Mouse (Mus musculus): Measurements from ENCODE around the gene Ankrd65. TPM values are rescaled to one million over a fixed set of nuclear protein-coding genes. Genes with fewer than 3 reads are reported as not detected.
A peak's percentile ranks its signal among the peaks of the same experiment; 100 is the strongest.
"Not testable (repeated sequence)": the region's sequence is repeated elsewhere in the genome, so short reads cannot be mapped to it uniquely, and the experiment has no call there.

Ankrd65 gene
- not detected for total RNA-seq (2021)
- long read RNA-seq, experiment 1 = 0 reads
- long read RNA-seq, experiment 2 = 0 reads

- no peak for DNase-seq
Observed at GRCm38 (mm10) chr4:155790021-155790489, at the start of gene Ankrd65. Gene Ankrd65 (plus strand): TSS chr4:155790439.

GRCm38 (mm10) chr4:155740681-155741080, 49.6 kb upstream of the Ankrd65 start:
- DNase-seq = not testable (repeated sequence)

- DNase-seq = no peak
Observed at GRCm38 (mm10) chr4:155742684-155743083, 47.6 kb upstream of the Ankrd65 start.

- DNase-seq = no peak
Observed at GRCm38 (mm10) chr4:155744474-155744873, 45.8 kb upstream of the Ankrd65 start.

GRCm38 (mm10) chr4:155745136-155745535, 45.1 kb upstream of the Ankrd65 start:
- no peak for DNase-seq

GRCm38 (mm10) chr4:155746036-155746548, 44.1 kb upstream of the Ankrd65 start:
- no peak for DNase-seq

GRCm38 (mm10) chr4:155746575-155747490, 43.4 kb upstream of the Ankrd65 start:
- DNase-seq = no peak

- no peak for DNase-seq
Observed at GRCm38 (mm10) chr4:155757011-155757410, 33.2 kb upstream of the Ankrd65 start.

GRCm38 (mm10) chr4:155759862-155760612, 30.2 kb upstream of the Ankrd65 start:
- DNase-seq = no peak

GRCm38 (mm10) chr4:155760613-155761355, 29.5 kb upstream of the Ankrd65 start, which contains the start of gene Atad3a:
Gene Atad3a (minus strand): TSS chr4:155761093.
- peak; percentile 98 for DNase-seq

- DNase-seq = no peak
Observed at GRCm38 (mm10) chr4:155761356-155762099, 28.7 kb upstream of the Ankrd65 start.

- no peak for DNase-seq
Observed at GRCm38 (mm10) chr4:155762357-155762756, 27.9 kb upstream of the Ankrd65 start.

- DNase-seq = no peak
Observed at GRCm38 (mm10) chr4:155769496-155769879, 20.8 kb upstream of the Ankrd65 start.

GRCm38 (mm10) chr4:155769880-155770512, 20.2 kb upstream of the Ankrd65 start:
- peak; percentile 94 for DNase-seq

- peak; percentile 74 for DNase-seq
Observed at GRCm38 (mm10) chr4:155770626-155771025, 19.6 kb upstream of the Ankrd65 start.

- DNase-seq = no peak
Observed at GRCm38 (mm10) chr4:155771706-155772105, 18.5 kb upstream of the Ankrd65 start.

- DNase-seq = no peak
Observed at GRCm38 (mm10) chr4:155772786-155773185, 17.5 kb upstream of the Ankrd65 start.

GRCm38 (mm10) chr4:155773335-155774078, 16.7 kb upstream of the Ankrd65 start:
- DNase-seq = no peak

- peak; percentile 90 for DNase-seq
Observed at GRCm38 (mm10) chr4:155774280-155774754, 15.9 kb upstream of the Ankrd65 start, which contains the start of gene Vwa1. Gene Vwa1 (minus strand): TSS chr4:155774698.
